Mouse (Mus musculus): ENCODE measurements at regions not wholly inside any gene's neighbourhood (a gene's known extent, or its start where the extent isn't known, plus 50 kb on each side); places are given as distances from the start of the nearest gene placed in this dataset.

GRCm38 (mm10) chr11:30372924-30373323 is 98.7 kb downstream of the 4930505A04Rik start:
- no peak for DNase-seq

GRCm38 (mm10) chr11:30371963-30372362 is 99.7 kb downstream of the 4930505A04Rik start:
- DNase-seq: no peak

GRCm38 (mm10) chr11:30369601-30370240 is 101.7 kb upstream of the Sptbn1 start:
- no peak for DNase-seq

GRCm38 (mm10) chr11:30367373-30368225 is 99.6 kb upstream of the Sptbn1 start:
- peak; percentile 5 for DNase-seq

GRCm38 (mm10) chr11:30366491-30366890 is 98.5 kb upstream of the Sptbn1 start:
- no peak for DNase-seq

- no peak for DNase-seq
Observed at GRCm38 (mm10) chr11:30364993-30365392, 97.0 kb upstream of the Sptbn1 start.

GRCm38 (mm10) chr11:30364591-30364990 is 96.6 kb upstream of the Sptbn1 start:
- no peak for DNase-seq

GRCm38 (mm10) chr11:30358196-30358595 is 90.2 kb upstream of the Sptbn1 start:
- no peak for DNase-seq

- DNase-seq: no peak
Observed at GRCm38 (mm10) chr11:30355356-30355755, 87.4 kb upstream of the Sptbn1 start.

- no peak for DNase-seq
Observed at GRCm38 (mm10) chr11:30326371-30326770, 58.4 kb upstream of the Sptbn1 start.

Measured in cerebellum, adult 9-10 months (tissue).